Mouse (Mus musculus): ENCODE data around the gene Sprn.

The Sprn gene

DNA sequence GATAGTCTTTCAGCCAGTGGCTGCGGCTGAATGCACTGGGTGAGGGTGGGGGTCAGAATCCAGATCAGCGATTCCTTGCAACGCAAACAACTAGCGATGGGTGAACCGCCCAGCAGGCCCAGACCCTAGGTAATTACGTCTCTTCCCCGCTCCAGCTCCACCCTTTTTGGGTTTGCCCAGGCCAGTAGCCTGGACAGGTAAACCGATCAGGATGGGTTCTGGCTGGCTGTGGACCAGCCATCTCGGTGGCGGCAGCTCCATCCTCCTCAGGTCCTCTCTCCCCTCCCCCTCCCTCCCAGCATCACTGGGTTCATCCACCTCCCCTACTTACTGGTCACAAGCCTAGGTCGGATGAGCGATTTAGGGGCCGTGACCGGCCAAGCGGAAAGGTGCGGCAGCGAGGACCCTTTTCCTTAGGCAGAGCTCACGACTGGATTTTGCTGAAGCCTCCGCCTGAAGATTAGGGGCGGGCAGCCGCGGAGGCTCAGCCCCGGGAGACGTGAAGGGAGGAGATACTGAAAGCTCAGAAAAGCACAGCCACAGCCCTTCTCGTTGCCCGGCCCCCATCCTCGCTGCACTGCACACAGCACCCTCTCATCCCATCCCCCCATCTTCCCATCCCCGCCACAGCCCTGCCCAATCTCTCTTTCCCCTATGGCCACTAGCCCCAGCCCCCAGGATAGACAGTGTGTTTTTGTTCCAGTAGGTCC is at the start of gene Sprn:
Gene Sprn (minus strand): TSS at position 660 of the 710 bp plus-strand sequence.
- peak; percentile 80 for DNase-seq (ENCODE audit: low spot score)

DNA sequence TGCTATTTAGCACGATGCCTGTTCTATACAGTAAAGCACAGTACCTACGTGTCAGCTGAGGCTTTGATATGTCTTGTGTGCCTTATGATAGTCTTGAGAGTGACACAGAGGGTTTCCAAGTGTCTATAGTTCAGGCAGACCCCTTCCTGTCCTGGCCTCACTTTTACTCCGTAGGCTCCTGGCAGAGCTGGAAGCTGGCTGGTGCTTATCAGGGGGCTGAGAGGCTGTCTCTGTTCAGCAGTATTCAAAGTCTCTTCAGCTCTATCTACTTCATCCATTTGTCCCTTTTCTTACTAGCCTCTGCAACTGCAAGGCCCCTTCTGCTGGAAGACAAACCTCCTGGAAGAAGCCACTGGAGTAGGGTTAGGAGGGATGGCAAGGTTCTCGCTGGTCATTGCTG is 46.4 kb upstream of the Sprn start:
- DNase-seq (ENCODE audit: low spot score) = no peak

DNA sequence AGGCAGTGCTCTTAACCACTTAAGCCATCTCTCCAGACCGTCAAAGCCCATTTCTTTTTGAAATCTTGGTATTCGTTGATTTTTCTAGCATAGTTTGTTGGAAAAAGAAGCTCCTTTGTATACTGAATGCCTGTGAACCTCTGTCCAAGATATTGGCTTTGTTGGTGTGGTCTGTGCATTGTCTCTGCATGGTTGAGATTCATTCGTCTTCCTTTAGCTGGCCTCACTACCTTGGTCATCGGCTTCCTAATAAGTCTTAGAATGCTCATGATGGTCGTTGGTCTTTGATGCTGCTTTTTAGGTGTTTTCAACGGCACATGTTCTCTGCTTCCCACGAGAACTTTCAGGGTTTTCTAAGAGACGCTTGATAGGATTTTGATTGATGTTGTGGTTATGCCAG is 41.3 kb upstream of the Sprn start:
- no peak for DNase-seq (ENCODE audit: low spot score)

DNA sequence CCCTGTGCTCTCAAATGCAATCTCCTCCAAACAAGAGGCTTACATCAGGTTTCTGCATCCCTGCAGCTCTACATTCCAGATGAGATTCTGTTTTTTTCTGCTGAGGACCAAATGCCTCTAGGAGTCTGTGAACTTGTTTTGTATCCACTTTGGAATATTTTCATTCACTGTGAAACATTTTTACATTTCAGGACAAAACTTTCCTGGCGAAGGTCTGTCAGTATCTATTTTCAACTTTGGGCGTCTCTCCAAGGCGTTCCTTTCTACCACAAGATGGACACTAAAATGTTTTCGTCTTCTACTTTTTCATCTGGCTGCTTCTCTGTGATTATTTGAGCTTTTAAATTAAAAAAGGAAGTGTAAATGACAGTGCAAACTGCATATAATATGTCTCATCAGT is 39.4 kb upstream of the Sprn start:
- no peak for DNase-seq (ENCODE audit: low spot score)

DNA sequence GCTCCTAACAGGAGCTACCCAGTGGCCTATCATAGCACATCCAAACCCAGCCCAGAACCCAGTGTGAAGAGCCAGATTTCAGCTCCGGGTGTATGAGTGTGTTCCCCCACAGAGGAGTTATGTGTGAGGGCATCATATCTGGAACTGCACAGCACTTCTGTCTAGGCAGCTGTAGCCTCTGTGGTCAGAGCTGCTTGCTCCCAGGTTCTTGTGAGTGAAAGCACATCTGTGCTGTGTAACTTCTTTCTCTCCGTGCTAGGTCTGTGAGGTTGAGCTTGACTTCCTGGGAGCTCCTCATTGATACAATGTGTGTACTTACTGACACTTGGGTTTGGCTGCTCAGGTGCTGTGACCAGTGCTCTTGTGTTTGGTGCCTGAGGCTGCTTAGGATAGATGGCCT is 38.2 kb upstream of the Sprn start:
- DNase-seq (ENCODE audit: low spot score) = no peak

DNA sequence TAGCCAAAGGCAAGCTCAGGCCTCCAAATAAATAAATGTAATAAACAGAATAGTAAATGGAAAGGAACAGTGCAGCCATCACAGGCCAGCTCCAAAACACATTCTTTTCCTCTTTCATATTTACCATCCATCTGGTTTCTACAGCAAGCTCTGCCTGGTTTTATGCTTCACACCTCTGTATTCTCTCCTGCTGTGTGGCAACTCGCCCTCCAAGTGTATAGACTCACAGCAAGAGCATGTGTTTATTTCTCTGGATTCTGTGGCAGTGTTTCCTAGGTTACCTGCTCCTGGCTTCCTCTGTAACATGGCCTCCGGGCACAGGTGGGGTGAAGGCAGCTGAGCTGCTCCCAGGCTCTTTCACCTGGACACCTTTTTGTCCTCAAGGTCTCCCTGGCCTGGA is 37.8 kb upstream of the Sprn start:
- no peak for DNase-seq (ENCODE audit: low spot score)

DNA sequence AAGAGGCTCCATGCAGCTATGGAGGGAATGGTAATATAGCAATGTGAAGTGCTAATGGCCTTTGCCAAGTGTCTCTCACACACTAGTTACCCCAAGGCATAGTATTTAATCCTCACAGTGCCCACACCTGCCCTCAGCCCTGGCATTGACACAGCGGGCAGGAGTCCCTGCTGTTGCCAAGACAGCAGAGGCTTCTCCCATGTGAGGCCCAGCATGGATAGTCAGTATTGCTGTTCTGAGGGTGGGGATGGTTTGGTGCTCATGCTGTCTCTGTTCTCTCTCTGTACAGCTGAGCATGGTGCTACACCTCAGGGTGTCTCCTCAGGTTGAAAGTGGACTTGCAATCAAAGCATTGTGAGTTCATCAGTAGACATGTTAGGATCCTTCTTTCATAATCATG is 35.8 kb upstream of the Sprn start:
- no peak for DNase-seq (ENCODE audit: low spot score)

DNA sequence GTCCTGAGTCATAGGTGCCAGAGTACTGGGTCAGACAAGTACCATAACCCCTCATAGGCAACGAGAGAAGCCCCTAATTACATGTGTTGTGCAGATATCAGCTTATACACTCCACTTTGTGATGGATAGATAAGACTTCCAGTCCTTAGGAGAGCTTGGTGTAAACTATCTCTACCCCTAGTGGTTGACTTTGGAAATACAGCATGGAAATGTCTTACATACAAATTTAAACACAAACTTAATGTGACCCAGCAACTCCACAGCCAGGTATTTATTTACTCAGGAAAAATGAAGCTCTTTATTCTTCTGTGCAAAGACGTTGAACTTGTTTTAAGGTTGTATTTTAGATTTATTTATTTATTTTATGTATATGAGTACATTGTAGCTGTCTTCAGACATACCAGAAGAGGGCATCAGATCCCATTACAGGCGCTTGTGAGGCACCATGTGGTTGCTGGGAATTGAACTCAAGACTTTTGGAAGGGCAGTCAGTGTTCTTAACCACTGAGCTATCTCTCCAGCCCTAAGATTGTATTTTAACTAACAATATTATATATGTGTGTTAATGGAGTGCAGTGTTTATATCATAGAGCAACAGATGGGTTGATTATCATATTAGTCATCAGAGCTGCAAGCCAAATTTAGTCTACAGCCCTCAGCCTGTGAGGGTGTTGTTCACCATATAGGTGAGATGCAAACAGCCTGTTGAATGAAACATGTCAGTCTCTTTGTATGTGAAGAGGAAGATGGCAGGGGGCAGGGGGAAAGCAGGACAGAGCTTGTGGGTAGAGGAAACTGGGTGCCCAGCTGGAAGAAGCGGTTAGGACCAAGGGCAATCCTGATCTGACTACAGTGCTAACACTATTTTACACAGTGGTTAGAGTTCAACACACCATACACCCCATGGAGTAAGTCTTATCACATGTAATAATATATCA is 34.0 kb upstream of the Sprn start:
- DNase-seq (ENCODE audit: low spot score) = peak; percentile 16

DNA sequence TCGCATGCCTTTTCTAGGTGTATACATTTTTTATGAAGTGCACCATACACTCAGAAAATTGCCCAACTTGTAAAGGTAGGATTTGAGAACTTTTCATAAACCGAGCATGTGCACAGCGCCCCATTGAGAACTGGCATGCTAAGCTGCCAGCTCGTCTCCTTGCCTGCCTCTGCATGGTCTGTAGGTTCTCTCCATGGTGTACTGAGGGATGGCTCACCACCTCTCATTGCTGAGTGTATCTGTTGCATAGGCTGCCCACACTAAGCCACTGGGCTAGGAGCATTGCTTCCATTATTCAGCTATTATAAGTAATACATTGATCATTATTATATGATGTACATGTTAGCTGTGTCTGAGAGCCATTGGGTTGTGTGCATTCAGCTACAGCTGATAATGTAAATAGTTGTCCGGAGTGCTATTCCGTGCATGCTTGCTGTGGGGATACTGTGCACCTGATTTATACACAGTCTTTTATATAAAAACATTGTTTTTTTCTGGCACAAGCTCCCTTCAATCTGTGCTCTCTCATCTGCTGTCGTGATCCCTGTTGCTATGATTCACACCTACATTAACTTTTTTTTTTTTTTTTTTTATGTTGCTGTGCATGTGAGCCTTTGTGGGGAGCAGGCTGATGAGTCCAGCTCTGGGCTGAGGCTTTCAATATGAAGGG is 33.2 kb upstream of the Sprn start:
- peak; percentile 36 for DNase-seq (ENCODE audit: low spot score)

DNA sequence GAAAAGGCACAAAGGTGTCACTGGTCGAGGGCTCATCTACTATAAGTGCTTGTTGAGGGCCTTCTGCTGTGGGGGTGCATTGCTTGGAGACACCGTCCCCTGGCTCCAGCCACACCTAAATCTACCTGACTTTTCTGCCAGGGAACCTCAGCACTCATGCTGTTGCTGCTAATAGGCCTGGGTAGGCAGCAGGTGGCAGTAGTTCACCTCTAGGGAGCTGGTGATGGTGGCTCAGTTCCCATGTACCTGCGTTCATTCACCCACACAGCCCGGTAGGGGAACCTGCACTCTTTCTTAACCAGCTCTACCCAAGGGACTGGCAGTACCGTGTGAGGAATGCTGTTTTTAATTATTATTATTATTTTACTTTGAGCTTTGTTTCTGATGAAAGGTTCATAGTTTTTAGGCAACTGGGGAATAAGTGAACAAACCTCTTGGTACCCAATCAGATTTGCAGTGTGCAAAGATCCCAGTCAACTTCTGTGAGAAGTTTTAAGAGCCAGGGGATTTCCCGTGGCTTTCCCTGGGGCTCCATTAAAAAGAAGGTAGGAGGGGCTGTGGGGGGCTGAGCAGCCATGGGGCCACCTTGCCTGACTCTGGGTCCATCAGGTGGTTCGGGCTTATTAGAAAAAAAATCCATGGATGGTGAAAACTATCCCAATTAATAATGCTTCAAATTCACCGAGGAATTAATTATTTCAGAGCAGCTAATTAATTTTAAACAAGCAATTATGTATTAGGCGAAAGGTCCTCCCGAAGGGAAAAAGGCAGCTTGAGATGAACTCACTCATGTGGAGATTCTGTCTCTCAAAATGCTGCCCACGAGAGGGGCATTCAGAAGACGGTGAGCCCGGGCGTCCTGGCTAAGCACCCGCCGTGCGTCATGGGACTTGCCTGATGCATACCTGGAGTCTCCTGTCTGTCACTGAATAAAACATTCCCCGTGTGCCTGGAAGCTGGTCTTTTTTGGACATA is 32.3 kb upstream of the Sprn start:
- peak; percentile 58 for DNase-seq (ENCODE audit: low spot score)

DNA sequence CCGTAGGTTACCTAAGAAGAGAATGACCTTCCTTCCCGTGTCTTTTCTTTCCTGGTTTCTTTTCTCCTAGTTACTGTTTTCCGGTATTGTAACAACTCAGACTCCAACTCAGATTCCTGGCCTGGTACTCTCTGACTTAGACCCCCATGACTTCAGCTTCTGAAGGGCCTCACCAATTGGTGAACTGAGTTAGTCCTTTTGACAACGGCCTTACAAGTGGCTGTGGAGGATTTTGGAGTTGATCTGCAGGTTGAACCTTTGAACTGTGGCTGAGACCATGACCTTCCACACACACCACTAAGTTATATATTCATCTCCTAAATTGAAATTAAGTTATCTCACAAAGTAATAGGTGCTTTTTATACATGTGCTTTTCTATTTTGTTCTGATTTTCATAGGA is 29.5 kb upstream of the Sprn start:
- no peak for DNase-seq (ENCODE audit: low spot score)

DNA sequence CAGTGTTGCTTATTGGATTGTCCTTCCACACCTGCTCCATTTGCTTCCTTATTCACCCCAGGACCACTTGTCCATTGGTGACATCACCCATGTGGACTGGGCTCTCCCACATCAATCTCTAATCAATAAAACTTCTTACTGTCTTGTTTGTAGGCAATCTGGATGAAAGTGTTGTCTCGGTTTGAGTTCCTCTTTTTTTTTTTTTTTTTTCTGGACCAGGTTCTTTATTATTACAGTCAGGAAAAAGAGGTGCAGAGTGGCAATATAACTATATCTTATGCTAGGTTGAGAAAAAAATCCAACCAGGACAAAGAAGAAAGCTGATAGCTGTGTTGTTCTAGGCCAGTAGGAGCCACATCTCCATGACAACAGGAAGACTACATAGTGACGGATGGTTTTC is 26.0 kb upstream of the Sprn start:
- no peak for DNase-seq (ENCODE audit: low spot score)

DNA sequence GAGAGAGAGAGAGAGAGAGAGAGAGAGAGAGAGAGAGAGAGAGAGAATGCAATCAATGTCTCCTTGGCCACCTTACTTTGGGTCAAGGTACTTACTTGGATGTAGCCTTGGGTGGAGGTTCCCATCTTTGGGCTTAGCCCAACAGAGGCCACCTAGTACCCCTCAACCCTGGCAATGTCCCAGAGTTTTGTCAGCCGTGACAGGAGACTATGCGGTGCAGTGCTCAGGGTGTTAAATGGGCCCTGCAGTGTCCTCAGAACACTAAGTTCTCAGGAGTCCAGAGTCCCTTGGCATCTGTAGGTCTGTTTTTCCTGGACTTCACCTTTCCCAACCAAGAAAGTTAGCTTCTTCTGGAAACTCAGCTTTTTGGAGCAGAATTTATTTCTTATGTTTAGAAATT is 24.5 kb upstream of the Sprn start:
- DNase-seq (ENCODE audit: low spot score) = no peak

DNA sequence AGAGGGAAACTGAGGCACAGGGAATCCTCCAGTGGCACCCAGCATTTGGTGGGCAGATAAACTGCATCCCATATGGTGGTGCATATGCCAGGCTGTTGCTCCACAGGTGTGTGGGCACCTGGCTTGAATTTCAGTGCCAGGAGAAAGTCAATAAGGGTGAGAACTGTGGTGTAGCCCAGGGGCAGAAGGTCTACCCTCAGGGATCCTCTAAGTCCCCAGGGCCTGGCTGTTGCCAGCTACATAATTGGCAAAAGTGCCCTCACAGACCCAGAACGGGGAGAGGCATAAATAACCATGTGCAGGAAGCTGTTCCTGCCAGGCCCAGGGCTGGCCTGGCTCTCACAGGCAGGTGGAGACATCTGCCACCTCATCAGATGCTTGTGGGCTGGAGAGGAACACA is 18.3 kb upstream of the Sprn start, which contains the start of gene Olfr523:
Gene Olfr523 (plus strand): TSS at position 282 of the 400 bp plus-strand sequence.
- no peak for DNase-seq (ENCODE audit: low spot score)

DNA sequence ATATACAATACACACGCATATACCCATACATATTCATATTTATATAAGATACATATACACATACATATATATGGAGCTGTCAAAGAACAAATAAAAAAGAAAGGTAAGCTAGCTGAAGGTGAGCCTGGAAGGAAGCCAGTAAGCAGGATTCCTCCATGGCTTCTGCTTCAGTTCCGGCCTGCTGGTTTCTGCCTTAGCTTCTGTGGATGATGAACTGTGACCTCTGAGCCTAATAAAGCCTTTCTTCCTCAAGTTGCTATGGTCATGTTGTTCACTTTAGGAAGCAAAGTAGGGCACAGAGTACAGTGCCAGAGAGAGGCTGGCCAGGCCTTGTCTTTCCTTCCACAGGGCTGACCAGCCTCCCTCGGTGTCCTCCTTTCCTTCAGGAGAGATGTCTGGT is 16.2 kb upstream of the Sprn start:
- no peak for DNase-seq (ENCODE audit: low spot score)

DNA sequence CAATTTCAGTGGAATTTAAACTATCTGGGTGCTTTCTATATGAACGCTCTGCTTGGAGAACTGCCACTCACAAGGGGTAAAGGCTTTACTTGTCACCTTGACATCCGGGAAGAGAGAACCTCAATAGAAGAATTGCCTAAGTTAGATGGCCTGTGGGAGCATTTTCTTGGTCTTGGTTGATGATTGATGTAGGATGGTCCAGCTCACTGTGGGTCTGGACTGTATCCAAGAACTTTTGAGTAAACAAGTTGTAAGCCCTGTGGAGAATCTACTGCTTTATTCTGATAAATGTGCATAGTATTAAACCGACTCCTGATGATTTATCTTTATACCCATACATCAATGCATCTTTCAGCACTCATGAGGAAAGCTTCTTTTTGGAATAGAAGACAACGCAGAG is 14.7 kb upstream of the Sprn start:
- no peak for DNase-seq (ENCODE audit: low spot score)

DNA sequence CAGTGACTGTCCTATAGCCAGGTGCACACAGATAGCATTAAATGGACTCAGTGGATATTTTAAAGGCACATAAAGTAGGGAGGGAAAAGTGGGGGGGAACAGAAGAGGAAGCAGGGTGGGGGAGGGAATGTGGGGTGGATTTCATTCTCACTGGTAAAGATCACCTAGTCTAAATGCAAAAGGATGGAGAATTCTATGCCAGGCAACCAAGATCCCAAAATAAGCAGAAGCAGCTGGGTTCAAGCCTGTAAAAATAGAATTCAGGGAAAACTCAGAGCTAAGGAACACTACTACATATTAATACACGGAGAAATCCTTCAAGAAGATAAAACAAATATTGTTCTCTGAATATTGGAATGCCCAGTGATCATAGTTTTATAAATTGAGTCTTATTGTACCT is 13.3 kb upstream of the Sprn start:
- no peak for DNase-seq (ENCODE audit: low spot score)

DNA sequence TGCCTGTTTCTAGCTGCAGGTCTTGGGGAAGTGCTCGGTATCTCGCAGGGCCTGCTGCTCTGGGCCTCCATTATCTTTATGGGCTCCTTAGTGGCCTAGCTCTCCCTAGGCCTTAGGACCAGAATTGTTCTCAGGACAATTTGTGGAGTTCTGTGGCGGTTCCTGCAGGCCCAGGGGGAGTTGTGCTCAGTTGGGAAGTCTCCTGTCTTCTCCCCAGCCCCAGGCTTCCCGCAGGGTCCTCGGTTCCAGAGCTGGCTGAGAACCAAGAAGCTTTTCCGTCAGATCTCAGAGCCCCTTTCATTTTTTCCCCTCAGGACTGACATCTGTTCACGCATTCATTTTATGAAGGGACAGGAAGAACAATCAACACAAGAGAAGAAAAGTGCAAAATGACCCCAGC is 10.0 kb upstream of the Sprn start, which contains the start of gene Olfr522:
Gene Olfr522 (minus strand): TSS at position 101 of the 400 bp plus-strand sequence.
- DNase-seq (ENCODE audit: low spot score) = no peak

DNA sequence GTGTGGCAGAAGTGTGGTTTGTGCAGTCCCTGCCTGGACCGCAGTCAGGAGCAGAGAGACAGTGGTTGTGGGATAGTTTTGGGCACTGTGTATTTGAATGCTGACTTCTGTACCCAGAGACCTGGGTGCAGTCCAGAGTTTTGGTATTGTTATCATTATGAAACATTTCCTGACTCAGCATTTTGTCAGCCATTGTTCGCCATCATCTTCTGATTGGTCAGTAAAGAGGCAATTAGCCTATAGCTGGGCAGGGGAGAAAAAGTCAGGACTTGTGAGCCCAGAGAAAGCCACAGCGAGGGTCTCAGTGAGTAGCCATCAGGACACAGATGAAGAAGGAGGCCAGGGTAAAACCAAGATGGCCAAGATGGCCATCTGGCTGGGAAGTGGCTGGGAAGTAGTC is 5.7 kb upstream of the Sprn start:
- no peak for DNase-seq (ENCODE audit: low spot score)

DNA sequence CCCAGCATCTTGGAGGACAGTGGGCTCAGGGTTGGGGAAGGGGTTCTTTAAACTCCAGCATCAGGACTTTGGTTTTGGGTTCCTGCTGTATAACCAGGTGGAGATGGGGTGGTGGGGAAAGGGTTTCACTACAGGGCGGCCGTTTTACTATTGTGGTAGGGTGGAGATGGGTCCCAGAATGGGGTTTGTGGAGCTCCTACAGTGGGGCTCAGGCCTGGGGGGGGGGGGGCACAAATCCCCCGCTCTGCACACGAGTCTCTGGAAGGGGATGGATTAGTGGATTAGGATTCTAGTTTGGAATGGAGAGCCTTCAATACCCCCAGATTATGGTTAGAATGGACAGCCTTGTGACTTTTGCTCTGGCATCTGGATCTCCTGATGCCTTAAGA is 854 bp downstream of the Sprn start:
- DNase-seq (ENCODE audit: low spot score) = no peak

DNA sequence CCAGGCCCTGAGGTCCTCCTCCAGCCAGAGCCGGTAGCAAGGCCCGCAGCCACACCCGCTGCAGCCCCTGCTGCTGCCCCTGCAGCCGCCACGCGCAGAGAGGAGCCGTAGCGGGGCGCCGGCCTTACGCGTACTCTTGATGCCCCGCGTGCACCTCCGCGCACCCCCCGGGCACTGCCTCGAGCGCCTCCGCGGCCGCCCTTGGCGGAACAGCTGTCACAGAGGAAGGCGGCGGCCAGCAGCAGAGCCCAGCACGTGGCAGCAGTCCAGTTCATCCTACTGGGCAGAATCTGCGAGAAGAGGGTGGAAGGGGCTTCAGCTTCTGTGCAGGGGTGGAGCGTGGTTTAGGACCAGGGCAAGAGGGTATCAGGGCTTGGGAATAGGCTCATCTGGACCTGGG is 1.3 kb downstream of the Sprn start:
- peak; percentile 58 for DNase-seq (ENCODE audit: low spot score)

DNA sequence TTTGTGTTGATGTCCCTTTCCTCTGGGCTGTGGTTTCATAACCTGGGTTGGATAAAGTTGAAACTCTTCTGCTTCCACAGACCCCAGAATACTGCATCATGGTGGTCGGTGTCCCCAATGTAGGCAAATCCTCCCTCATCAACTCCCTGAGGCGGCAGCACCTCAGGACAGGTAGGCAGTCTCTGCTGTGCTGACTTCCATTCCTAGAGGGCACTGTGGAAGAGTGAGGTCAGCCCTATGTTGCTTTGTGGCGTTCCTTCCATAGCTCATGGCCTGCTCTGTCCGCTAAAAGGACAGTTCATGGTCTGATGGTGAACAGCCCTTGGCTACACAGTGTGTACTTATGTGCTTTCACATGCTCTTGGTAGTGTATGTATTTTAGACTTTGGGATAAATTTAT is 10.1 kb downstream of the Sprn start:
- no peak for DNase-seq (ENCODE audit: low spot score)

Data from layer of hippocampus, adult 11-12 months (tissue).